Mouse (Mus musculus) adrenal gland (tissue): ENCODE data around the gene Dglucy.

Experiments
- intact Hi-C: fragments of 180-260 bp; cut with DNase I; formaldehyde crosslinking; loops from one replicate; pipeline ENCODE4 v1.15.1; 2025

Dglucy gene

DNA sequence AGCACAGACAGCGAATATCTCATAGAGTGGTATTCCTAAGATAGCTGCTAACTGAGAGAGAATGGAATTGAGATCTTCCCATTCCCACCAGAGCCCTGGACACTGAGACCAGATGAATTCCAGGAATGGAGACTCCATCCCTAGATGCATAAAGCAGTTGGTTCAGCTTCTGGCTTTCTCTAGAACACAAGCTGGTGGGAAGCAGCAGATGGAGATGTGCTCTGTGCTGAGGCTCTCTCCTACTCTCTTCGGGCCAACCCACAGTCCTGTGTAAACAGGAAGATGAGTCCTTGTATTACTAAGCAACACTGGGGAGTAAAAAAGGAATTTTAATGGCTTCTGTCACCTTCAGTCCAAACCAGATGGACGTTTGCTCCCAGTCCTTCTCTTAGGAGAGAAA is 96.7 kb downstream of the Dglucy start:
- intact Hi-C loops: no loop called here

DNA sequence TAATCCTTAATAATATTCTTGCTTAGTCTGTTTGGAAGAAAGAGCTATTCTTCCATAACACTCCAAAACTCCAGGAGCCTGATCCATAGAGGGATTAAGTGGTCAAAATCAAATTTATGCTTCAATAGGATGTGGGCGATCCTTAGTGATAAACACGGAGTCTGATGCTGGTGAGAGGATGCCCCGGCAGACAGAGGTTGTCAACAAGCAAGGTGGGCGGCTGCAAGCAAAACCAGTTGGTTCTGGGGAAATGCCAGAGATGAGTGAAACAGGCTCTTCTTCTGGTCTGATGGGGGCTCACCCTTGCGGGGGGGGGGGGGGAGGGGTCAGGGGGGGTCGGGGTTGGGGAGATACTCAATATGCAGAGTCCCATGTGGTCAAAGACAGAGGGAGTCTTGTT is 97.1 kb downstream of the Dglucy start:
- intact Hi-C loops: no loop called here

DNA sequence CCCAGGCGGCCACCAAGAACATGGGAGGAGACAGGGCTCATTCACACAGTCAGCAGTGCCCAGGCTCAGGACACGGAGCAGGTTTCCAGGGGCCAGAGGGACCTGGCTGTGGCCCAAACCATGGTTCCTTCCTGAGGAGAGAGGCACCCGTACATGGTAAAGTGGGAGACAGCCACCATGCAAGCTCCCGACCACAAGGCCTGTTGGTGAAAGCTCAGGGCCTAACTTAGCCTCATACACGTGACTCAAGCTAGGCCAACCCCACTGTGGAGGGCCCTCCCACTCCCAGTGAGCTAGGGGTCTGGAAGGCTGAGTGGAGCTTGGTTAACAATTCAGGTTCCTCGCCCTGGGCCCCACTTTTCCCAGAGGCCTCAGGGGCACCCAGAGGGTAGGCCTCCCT is 99.1 kb downstream of the Dglucy start:
- intact Hi-C loops: no loop called here

DNA sequence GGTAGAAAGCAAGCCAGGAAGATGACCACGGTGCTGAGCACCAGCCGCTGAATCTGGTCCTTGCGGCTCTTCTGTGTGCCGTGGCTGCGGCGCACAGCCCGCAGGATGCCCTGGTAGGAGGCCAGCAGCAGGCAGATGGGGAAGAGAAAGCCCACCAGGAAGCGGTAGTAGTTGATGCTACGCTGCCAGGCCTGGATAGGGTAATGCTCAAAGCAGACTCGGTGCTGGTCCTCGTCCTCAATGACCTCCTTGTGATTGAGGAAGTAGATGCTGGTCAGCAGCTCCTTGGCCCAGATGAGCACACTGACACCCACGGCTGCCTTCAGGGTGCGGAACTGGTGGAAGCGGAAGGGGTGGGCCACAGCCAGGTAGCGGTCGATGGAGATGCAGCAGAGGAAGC is 99.7 kb downstream of the Dglucy start:
- intact Hi-C loops: no loop called here

DNA sequence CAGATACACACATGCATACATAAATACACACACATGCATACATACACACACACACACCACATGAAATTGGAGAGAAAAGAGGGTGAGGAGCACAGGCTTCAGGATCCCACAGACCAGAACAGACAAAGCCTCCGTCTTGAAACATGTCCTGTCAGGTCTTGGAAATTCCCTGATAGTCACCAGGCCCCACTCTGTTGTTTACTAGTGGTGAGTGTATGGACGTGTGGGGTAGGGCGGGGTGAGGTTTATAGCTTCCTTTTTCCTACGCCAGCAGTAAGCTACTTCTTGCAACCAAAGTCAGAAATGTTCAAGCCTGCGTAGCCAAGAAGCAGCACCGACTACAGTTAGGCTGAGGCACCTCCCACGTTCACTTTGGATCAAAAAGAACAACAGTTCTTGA is 104.3 kb downstream of the Dglucy start:
- intact Hi-C loops: no loop called here

DNA sequence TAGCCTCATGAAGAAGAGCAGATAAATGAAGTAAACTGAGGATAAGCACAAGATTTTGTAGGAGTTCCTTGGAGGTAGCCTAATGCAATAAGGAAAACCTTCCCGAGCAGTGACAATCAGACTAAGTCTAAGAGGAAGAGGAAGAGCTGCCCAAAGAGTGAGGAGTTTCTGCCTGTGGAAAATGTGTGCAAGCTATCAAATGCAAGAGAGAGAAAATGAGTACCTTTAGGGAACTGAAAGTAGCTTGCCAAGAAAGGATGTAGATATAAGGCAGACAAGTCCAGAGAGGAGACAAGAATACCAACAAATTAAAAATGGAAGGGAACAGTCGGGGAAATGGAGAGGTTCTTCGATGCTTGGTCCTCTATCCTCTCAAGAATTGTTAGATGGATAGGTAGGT is 106.7 kb downstream of the Dglucy start:
- intact Hi-C loops: no loop called here

DNA sequence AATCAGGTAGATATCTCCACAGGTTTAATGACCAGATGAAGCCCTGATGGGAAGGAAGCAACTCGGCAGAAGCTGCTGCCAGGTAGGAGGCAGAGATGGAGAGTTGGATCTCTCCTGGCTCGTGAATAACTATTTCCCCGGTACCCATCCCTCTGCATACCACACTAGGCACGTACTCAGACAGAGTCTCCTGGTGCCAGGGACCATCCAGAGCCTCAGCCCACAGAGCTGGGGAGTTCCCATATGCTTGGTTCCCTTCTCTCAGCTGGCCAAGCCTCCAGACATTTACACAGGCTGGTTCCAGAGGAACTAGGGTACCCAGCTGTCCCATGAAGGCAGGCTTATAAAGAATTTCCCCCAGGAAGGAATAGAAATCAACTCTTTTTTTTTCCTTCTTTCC is 108.0 kb downstream of the Dglucy start:
- intact Hi-C loops: no loop called here

DNA sequence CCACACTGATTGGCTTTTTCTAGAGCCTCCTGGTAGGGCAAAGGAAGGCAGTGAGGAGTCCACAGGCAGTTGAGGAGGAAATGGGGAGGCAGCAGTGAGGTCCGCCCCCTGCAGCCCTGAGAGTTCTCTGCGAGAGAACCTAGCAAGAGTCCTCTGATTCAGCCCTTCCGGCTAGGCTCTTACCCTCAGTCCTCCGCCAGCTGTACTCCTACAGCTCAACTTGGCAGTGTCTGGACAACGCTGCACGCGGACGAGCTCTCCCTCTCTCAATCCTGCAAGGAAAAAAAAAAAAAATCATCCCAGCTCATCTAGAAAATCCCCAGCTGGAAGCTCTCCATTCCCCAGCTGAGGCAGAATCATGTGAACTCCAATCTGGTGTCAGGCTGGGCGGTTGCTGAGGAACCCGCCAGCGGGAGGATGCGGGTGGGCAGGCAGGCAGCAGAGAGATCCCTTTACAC is 109.0 kb downstream of the Dglucy start:
- intact Hi-C loops: no loop called here

DNA sequence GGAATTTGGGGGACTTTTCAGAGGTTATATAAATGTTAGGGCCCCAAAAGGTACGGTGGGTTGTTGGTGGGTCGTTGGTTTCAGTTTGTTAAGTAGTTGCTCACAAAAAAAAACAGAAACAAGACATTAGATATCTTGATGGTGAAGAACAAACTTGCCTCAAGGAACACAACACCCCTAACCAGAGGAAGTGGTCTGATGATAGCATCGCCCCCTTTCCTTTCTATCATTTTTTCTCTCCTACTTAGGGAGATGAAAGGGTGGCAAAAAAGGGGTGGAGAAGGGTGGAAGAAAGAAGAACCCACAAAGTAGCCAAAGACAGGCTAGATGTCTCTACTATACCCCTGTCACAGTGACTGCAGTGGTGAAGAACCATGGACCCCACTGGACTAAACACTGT is 111.7 kb downstream of the Dglucy start:
- intact Hi-C loops: no loop called here

DNA sequence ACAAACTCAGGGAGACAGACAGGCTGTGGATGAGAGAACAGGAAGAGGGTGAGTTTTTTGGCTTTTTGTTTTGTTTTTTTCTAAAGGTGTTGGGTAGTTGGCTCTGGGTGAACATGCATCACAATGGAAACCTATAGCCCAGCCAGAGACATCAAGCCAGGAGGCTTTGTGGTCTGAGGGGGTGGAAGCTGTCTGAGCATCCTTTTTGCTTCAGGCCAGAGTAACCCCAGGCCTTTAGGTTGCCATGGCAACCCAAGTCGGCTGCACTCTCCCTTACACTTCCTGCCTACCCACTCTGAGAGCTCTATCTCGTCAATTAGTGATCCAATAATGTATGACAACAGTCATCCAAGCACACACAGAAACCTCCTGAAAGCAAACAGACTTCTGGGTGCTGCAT is 116.6 kb downstream of the Dglucy start:
- intact Hi-C loops: no loop called here

DNA sequence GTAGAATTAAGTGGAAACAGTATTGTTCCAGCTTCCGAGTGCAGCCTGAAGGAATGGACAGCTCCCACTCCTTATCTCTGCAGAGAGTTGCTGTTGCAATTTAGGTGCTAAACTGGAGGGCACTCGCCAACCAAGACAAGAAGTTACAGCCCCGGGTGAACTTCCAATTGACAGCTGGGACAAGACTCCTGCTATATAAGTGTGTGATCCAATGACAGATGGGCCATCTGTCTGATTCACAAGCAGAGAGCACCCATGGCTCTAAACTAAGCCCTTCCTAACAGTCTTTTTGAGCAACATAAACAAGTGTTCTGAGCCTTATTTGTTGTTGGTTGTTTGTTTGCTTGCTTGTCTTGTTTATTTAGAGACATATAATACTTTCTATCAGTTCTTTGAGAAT is 117.8 kb downstream of the Dglucy start:
- intact Hi-C loops: no loop called here

DNA sequence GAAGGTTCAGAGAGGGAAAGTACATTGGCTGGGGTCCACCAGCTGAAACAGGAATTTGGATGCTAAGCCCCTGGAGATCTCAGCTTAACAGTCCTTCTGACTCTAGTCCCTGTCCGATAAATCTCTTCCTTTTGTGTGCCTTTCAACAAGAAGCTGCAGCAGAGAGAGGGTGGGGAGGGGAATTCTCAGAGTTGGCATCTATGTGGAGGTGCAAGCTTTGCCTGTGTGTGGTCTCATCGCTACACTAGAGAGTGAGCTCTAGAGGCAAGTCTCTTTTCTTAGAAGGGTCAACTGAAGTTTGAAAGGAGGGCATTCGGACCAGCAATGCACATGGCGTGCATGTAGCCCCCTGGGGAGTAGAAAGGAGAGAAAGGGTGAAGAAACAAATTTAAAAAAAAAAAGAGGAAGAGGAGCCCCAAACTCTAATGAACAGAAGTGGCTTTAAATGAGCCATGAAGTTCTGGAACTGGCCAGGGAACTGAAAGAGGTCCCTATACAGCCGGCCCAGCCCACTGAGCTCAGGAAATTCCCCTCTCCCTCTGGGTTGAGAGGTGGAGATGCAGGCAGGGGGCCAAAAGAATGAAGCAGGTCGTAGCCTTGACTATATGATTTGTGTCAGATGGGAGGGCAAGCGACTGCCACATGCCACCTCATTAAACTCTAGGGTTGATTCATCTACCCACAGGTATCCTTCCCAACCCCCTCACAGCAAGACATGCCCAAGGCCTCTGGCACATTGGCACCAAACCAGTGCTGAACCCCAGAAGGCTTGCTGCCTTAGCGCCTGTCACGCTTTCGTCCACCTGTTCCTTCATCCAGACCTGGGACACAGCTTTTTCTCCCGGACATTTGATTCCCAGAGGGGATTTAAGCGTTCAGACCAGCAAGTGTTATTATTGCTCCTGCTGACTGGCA is 119.1 kb downstream of the Dglucy start:
- intact Hi-C loops: no loop called here

DNA sequence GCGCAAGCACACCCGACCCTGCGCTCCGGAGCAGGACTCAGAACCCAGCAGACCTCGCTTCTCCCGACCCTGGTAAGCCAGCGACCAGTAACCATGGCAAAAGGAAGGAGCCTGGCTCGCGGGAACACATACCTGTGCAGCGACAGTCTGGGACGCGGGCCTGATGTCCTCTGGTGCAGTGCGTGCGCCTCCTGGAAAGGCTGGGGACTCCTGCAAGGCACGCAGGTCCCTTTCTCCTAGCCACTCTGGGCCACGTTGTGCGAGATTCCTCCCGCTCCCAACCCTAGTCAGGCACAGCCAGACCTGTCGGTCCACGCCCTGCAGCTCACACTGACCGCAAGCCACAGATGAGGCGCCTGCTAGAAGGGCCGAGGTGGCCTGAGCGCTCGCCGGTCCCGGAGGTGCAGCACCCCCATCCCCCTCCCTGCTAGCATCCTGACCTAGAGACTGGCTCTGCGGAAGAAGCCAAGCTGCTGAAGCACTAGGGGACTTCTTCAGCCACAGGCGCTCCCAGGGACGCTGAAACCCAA is 120.3 kb downstream of the Dglucy start:
- intact Hi-C loops: no loop called here

DNA sequence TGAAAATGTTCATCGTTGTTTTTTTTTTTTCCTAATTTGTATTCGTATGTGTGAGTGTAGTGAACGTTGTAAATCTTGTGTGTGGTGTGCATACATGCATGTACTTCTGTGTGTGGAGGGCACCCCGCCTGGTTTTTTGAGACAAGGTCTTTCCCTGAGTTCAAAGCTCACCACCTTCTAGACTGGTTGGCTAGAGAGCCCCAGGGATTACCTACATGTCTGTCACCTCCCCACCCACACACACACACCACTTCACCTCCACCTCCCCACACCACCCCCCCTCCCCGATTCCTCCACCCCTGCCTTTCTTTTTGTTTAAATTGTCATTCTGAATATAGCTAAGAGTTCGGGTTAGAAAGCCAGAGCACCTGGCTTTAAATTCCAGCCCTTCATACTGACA is 122.0 kb downstream of the Dglucy start:
- intact Hi-C loops: no loop called here

DNA sequence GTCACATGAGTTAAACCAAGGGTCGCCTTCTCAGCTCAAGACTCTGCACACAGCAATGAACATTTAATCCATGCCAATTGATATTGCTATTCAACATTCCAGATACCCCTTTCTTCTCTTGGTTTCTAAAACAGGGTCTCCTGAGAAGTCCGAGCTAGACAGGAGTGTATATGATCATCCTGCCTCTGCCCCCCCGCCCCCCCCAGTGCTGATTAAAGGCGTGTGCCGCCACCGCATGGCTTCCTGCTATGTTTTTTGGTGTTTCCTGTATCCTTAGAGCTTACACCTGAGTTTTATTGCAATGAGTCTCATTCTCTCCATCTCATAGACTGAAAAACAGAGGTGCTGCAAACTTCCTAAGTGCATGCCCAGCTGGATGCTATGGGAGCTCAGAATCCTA is 122.5 kb downstream of the Dglucy start:
- intact Hi-C loops: no loop called here

DNA sequence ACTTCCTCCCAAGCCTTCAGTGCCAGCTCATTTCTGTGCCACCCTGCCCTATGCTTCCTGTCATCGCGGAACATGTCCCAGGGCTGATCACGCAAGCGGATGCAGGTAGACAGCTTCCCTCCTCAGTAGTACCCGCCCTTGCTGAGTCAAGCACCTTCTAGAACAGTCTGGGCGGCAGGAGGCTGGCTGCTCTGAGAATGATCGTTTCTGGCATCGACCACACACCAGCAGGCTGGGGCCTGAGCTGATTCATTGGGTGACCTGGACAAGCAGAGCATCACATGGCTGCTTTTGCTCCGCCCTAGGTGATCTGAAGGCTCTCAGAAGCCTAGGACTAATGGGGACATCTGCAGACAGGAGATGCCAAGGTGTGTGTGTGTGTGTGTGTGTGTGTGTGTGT is 124.9 kb downstream of the Dglucy start:
- intact Hi-C loops: no loop called here

DNA sequence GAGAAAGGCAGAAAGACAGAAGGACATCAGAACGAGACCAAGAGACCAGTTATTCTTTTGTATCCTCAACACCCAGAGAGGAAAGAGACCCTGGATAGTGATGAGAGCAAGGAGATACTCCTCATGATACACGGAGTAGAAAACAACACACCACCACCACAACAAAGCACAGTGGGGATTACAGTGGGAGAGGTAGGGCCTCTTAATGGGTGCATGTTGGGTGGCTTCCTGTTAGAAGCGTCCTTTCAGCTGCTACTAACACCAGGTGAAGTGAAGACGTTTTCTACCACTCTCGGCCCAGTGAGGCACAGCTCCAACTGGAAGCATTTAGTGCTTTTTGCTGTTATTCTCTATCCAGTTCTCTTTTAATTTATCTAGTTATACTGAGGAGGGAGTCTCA is 128.0 kb downstream of the Dglucy start:
- intact Hi-C loops: no loop called here

DNA sequence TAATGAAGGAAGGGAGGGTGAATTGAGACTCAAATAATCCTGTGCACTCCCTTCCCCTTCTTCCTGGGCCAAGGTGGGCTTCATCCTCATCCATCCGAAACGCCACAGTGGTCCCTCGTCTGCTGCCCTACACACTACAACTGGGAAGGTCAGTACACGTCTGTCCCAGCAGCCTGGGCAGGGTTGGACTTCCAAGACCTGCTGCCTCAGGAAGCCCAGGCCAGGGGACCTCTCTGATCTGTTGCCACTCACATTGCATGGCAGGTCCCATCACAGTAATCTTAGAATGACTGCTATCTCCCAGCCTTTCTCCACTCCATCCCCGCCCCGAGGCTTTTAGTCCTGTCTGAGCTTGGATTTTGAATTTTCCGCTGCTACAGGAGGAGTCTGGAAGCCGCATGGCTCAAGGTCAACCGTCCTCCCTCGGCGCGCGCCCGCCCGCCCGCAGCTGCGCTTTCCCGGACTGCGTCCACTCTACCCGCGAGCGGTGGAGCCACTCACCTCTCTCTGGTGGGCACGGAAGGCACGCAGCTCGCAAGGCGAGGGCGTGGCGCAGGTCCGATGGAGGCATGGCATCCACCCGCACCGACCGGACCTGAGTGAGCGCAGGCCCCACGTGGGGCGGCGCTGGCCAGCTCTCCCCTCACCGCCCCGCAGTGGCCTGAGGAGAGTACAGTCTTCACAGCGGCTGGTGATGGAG is 128.9 kb downstream of the Dglucy start, which contains the start of gene Gpr68:
TSS of gene Gpr68 (minus strand) at position 601 of the 700 bp plus-strand sequence.
- intact Hi-C loops: no loop called here

DNA sequence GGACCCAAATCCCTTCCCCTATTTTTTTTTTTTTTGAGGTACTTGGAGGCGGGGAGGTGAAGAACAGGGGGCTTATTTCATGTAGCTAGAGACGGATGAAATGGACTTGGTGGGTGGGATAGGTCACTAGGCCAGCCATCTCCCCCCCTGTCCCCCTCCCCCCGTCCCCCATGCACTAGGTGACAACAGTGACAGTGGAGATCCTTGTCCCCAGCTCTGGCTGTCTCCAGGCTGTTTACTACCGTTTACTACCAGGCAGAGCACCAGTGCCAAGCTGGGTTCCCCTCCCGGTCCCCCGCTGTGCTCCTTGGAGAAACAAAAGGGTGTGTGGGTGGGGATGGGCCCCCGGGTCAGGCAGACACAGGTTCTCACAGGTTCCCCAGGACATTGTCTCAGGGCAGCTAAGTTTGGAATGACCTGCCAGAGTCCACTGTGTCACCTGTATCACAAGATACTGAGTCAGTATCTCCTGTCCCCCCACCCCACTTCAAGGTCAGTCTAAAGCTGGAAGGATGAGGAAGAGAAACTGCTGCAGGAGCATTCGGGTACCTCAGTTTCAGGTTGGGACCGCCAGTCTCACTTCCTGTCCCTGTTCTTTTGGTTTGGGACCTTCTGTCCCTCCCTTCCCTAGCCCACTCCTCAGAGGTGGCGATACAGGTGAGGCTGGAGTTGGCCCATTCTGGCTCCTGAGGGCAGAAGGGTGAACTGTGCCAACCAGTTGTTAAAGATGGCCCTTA is 129.6 kb downstream of the Dglucy start:
- intact Hi-C loops: no loop called here

DNA sequence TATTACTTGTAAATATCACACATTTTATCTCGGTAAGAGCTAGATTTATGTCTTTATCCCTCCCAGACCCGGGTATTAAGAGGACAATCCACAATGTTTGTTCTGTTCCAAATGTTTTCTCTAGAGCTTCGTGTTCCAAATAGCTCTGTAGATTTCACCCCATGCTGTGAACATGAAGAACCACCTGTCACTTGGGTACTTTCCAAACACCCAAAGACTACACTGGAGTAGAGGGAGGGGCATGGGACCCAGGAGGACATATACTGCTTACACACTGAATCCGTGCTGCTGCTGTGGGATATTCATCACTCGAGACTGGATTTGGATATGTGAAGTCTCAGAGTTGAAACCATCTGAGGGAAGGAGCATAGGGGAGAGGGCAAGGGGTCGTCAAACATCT is 130.9 kb downstream of the Dglucy start:
- intact Hi-C loops: no loop called here

DNA sequence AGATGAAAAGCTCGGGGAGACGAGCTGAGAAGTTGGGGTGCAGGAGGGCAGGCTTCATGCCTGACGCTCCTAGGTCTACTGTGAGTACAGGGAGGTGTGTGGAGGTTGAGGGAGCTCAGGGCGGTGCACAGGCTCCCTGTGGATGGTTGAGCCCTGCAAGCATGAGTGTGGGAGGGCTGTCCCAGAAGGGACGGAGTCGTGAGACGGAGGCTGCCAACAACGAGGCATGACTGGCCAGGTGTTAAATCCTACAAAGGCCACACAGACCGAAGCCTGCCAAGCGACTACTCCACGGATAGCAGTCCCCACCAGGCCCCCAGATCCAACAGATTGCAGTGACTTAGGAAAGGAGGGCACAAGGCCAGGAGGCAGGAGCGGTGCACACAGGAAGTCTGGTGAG is 131.9 kb downstream of the Dglucy start:
- intact Hi-C loops: no loop called here
